Mouse (Mus musculus) neural tube, embryonic 12.5 days (tissue): ENCODE results near the gene Aldh3a2. TPM values are rescaled to one million over a fixed set of nuclear protein-coding genes. Genes with fewer than 3 reads are reported as not detected.
"Not testable (repeated sequence)": the region's sequence is repeated elsewhere in the genome, so short reads cannot be mapped to it uniquely, and the experiment has no call there.

ENCODE experiments used
- ATAC-seq: fragments of 200-750 bp; cut with Nextera tagmentation; 2 replicates; pipeline ENCODE4 v1.8.0; 2017; ENCODE audit warnings: low read depth, mild to moderate bottlenecking, moderate TSS enrichment, moderate library complexity; ENCODE audit not compliant: low FRiP score
- H3K27ac ChIP-seq: fragments of 300-500 bp; sonication (generic); 2 replicates; pipeline ENCODE4 v1.5.1; 2016
- H3K27me3 ChIP-seq: fragments of 300-500 bp; sonication (generic); replicated peaks from 2 replicates; pipeline ENCODE4 v1.6.1; 2016; ENCODE audit warnings: mild to moderate bottlenecking
- H3K36me3 ChIP-seq: fragments of 300-500 bp; sonication (generic); 2 replicates; pipeline ENCODE4 v1.6.1; 2016; ENCODE audit warnings: mild to moderate bottlenecking
- H3K4me1 ChIP-seq: fragments of 300-500 bp; sonication (generic); 2 replicates; pipeline ENCODE4 v1.6.1; 2016
- H3K4me2 ChIP-seq: fragments of 300-500 bp; sonication (generic); replicated peaks from 2 replicates; pipeline ENCODE4 v1.6.1; 2016; ENCODE audit warnings: mild to moderate bottlenecking
- H3K4me3 ChIP-seq: fragments of 300-500 bp; sonication (generic); 2 replicates; pipeline ENCODE4 v1.5.1; 2016
- H3K9ac ChIP-seq: fragments of 300-500 bp; sonication (generic); 2 replicates; pipeline ENCODE4 v1.6.1; 2016; ENCODE audit warnings: mild to moderate bottlenecking
- H3K9me3 ChIP-seq: fragments of 300-500 bp; sonication (generic); 2 replicates; pipeline ENCODE4 v1.6.1; 2016; ENCODE audit warnings: mild to moderate bottlenecking
- WGBS: fragments of 180-500 bp; shearing (Covaris S2); methylation state at CpG from one replicate; pipeline ENCODE4 v1.1.7; 2016; 5-methylcytosine and 5-hydroxymethylcytosine counted together
- polyA plus RNA-seq: library from polyadenylated mRNA; unstranded; fragments of >200 nt; fragmentation: Nextera tagmentation; extraction: Ambion mirVana; gene quantifications from 2 replicates; pipeline ENCODE4 v1.2.1, GENCODE M21; 2016

The Aldh3a2 gene
- 23.0 and 26.5 TPM in 2 replicates for polyA plus RNA-seq

DNA sequence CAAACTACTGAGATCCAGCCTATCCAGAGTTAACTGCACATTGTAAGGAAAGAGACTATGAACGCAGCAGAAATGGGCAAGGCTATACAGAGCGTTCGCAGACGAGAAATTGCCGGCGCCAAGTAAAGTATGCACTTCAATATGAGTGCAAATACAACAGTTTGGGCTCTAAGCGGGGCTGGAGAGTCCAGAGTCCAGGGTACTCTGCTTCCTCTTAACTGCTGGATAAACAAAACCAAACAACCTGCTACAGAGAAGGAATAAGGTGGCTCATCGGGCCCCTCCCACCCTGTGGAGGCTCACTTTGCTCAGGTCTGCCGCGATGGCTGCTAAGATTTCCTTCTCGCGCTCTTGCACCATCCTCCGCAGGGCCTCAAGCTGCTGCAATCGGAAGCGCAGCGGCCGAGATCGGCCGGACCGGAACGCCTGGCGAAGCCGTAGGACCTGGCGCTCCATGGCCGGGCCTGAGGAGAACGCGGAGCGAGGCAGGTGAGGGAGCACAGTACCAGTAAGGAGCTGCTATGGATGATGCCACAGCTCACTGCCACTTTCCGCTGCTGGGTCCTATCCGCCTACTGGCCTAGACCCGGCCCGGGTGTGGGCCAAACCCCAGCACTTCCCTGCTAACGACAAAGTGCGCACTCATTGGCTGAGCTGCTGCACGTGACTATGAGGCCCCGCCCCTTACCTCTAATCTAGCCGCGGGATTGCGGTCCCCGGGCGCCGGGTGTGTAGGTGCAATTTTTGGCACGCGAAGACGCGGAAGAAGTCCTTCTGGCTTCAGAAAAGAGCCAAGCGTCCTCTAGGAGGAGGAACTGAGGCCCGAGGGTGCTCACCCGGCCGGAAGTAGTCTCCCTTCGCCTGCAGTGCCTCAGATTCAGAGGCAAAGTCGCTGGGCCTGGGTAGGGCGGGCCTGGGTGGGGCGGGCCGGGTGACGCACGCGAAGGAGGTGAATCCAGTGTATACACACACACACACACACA, at the start of gene Aldh3a2:
Gene Aldh3a2, minus strand, starts transcription at position 914 of the 983 bp plus-strand sequence.
- WGBS = under 1% methylated on average over 58 of the region's 58 CpGs
- peak; percentile 100 for ATAC-seq
- H3K4me3 ChIP-seq = peak within 1 kb of the TSS; percentile 68
- peaks cover 5% of the 10 kb centered on the region; the same call in 1 of the 2 replicates for H3K4me1 ChIP-seq
- H3K4me2 ChIP-seq = peak within 1 kb of the TSS; percentile 77
- H3K27ac ChIP-seq = peak within 1 kb of the TSS; percentile 72
- peak within 1 kb of the TSS; percentile 71 for H3K9ac ChIP-seq
- no peaks in the 10 kb centered on the region for H3K9me3 ChIP-seq
- H3K27me3 ChIP-seq = no peaks in the 10 kb centered on the region
- H3K36me3 ChIP-seq = peaks cover 13% of the 10 kb centered on the region

DNA sequence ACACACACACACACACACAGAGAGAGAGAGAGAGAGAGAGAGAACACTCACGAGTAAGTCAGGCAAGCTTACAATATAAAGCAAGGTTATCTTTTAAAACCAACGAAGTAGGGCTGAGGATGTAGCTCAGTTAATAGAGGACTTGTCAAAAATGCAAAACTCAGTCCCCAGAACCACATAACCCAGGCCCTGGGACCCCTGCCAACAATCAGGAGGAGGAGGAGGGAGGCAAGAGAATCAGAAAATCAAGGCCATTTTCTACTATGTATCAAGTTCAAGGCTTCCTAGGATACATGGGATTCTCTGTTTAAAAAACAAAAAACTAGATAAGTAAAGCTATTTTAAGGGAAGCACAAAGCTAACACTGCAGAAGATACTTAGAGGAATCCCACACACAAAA, 49.6 kb upstream of the Aldh3a2 start:
- Histone ChIP-seq H3K4me3 (no peak overlapping the region), H3K9ac (no peak overlapping the region), H3K4me1 (no peaks in the 10 kb centered on the region), H3K9me3 (no peaks in the 10 kb centered on the region), H3K27ac (no peak overlapping the region), H3K4me2 (no peak overlapping the region), H3K27me3 (no peaks in the 10 kb centered on the region), H3K36me3 (no peaks in the 10 kb centered on the region)
- ATAC-seq = no peak
- WGBS = 89% methylated on average over 2 of the region's 2 CpGs

DNA sequence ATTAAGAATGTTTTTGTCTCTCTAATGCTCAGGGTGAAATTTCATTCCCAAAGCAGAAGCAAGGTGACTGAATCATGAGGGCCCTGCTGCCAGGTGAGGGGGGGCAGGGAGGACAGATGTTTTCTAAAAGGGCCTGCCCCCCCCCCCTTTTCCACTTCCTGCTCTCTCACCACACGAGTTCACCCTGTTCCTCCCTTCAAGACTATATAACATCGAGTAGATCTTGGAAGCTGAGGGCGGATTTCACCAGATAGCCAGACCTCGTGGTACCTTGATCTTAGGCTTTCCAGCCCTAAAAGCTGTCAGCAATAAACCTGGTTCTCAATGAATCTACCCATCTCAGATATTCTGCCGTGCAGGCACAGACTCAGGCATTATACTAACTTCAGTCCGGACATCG, 43.1 kb upstream of the Aldh3a2 start:
- H3K27me3 ChIP-seq = no peaks in the 10 kb centered on the region
- H3K4me2 ChIP-seq = no peak overlapping the region
- peaks cover 5% of the 10 kb centered on the region; the same call in 1 of the 2 replicates for H3K9me3 ChIP-seq
- H3K27ac ChIP-seq = no peak overlapping the region
- no peaks in the 10 kb centered on the region for H3K36me3 ChIP-seq
- ATAC-seq = no peak
- H3K4me1 ChIP-seq = no peaks in the 10 kb centered on the region
- WGBS = 78% methylated on average over 7 of the region's 7 CpGs
- no peak overlapping the region for H3K9ac ChIP-seq
- H3K4me3 ChIP-seq = no peak overlapping the region

DNA sequence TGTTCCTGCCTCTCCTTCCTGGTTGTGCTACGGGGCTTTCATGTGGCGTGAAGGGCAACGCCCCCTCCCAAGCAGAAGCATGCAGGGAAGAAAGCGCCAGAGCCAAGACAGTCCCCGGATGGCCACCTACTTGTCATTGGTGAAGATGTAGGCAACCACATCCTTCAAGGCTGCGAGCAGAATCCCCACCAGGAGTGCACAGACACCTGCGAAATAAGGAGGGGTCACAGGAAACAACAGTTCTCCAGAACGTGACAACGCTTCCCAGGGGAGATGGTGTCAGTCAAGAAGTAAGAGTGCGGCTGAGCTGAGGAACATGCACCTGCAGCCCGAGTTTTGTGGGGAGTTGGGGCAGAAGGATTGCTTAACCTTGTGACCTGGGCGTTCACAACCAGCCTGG, 42.6 kb upstream of the Aldh3a2 start:
- Histone ChIP-seq H3K4me1 (no peaks in the 10 kb centered on the region), H3K27ac (no peak overlapping the region), H3K27me3 (no peaks in the 10 kb centered on the region), H3K4me3 (no peak overlapping the region), H3K36me3 (no peaks in the 10 kb centered on the region), H3K9ac (no peak overlapping the region), H3K9me3 (peaks cover 8% of the 10 kb centered on the region; the same call in 1 of the 2 replicates), H3K4me2 (no peak overlapping the region)
- ATAC-seq = no peak
- 72% methylated on average over 12 of the region's 12 CpGs for WGBS

DNA sequence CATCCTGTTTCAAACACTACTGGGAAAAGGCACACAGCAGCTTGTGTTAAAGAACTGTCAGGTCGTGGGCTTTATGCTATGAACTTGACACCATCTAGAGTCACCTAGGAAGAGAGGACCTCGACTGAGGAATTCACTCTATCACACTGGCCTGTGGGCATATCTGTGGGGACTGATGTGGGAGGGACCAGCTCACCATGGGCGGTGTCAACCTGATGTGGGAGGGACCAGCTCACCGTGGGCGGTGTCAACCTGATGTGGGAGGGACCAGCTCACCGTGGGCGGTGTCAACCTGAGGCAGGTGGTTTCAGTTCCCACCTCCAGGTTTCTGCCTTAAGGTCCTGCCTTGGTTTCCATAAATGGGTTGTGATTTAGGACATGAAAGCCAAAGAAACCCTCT, 40.5 kb upstream of the Aldh3a2 start:
- H3K36me3 ChIP-seq = no peaks in the 10 kb centered on the region
- no peak overlapping the region for H3K27ac ChIP-seq
- H3K9ac ChIP-seq = no peak overlapping the region
- no peak overlapping the region for H3K4me3 ChIP-seq
- H3K9me3 ChIP-seq = peaks cover 8% of the 10 kb centered on the region; the same call in 1 of the 2 replicates
- WGBS = 40% methylated on average over 7 of the region's 7 CpGs
- no peaks in the 10 kb centered on the region for H3K4me1 ChIP-seq
- H3K4me2 ChIP-seq = no peak overlapping the region
- H3K27me3 ChIP-seq = no peaks in the 10 kb centered on the region
- ATAC-seq = no peak

DNA sequence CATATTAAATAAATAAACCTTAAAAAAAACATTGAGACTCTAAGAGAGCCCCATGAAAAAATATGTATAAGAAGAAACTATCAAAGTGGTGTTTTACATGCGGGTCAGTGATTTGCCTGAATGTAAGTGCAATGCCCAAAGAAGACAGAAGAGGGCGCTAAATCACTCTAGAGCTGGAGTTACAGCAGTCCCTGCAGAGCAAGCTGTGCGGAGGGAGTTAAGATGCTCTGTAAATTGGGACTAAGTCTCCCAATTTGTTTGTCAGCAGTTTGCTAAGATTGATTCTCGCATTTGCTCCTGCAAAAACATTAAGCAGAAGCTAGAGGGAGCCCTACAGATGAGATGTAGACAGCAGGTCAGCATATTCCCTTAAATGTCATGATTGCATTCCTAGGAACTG, 38.1 kb upstream of the Aldh3a2 start:
- H3K27me3 ChIP-seq = no peaks in the 10 kb centered on the region
- H3K4me3 ChIP-seq = no peak overlapping the region
- H3K27ac ChIP-seq = no peak overlapping the region
- WGBS = 83% methylated on average over 4 of the region's 4 CpGs
- no peaks in the 10 kb centered on the region for H3K36me3 ChIP-seq
- H3K9ac ChIP-seq = no peak overlapping the region
- H3K4me1 ChIP-seq = peaks cover 6% of the 10 kb centered on the region
- no peak overlapping the region for H3K4me2 ChIP-seq
- ATAC-seq = no peak
- peaks cover 8% of the 10 kb centered on the region; the same call in 1 of the 2 replicates for H3K9me3 ChIP-seq

DNA sequence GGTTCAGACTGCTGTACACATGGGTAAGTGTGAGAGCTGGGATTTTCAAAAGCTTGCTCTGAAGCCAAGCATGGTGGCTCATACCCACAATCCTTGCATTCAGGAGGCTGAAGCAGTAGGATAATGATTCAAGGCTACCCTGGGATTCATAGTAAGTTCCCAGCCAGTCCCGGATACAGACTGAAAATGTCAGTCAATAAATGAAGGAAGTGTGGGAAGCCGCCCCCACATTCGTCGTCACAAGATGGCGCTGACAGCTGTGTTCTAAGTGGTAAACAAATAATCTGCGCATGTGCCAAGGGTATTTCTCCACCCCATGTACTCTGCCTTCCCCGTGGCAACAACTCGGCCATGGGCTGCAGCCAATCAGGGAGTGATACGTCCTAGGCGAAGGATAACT, 37.3 kb upstream of the Aldh3a2 start:
- H3K9me3 ChIP-seq, ATAC-seq, H3K9ac ChIP-seq, H3K4me3 ChIP-seq, H3K4me1 ChIP-seq, H3K4me2 ChIP-seq, H3K27me3 ChIP-seq, H3K27ac ChIP-seq, H3K36me3 ChIP-seq: not testable (repeated sequence)
- WGBS = 97% methylated on average over 6 of the region's 10 CpGs

DNA sequence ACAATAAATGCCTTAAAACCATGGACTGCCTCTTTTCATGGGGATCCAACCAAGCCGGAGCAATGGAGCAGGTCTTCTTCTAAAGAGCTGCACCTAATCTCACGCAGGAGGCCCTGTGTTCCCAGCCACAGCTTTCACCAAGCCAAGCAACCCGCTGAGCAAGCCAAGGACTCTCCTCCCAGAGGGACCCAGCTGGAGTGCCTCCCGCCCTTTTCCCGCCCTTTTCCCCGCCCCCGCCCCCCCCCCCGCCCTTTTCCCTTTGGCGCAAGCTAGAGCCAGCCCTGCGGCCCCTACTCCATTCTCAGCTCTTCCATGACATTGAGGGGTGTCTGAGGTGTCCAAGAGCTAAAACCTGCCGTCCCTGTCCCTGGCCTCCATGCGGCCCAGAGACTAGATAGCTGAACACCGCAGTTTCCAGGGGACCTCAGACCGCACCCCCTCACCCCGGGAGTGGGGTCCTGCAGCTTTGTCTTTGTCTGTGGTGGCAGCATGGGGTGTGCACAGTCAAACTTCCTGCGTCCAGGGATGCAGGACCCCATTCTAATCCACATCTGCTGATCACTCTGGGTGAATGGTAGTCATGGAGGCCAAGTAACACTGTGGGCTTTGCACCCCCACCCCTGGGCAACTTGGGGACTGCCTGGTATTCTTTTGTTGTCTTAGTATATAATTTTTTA, 33.6 kb upstream of the Aldh3a2 start:
- WGBS = 23% methylated on average over 13 of the region's 16 CpGs
- Histone ChIP-seq H3K4me3 (no peak overlapping the region), H3K4me1 (peaks cover 8% of the 10 kb centered on the region), H3K9me3 (peaks cover 8% of the 10 kb centered on the region; the same call in 1 of the 2 replicates), H3K36me3 (no peaks in the 10 kb centered on the region), H3K27ac (no peak overlapping the region), H3K27me3 (no peaks in the 10 kb centered on the region), H3K4me2 (peak overlapping the region; percentile 43), H3K9ac (no peak overlapping the region)
- ATAC-seq = no peak

DNA sequence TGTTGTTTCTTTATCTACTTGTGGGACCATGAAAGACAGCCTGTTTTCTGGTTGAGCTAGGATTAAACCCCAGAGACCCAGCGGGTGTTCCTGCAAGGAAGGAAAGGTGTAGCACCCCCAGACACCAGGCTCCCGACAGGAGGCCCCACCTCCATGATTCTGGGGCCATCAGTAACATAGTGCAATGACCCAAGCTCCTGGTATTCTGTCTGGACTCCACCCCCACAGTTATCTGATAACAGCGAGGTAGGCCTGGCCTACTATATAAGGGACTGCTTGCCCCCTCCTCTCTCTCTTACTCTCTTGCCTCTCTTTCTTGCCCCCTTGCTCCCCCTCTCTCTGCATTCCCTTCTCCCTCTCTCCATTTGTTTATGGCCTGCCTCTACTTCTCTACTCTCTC, 32.9 kb upstream of the Aldh3a2 start:
- peaks cover 2% of the 10 kb centered on the region; the same call in 1 of the 2 replicates for H3K9me3 ChIP-seq
- ATAC-seq = no peak
- H3K9ac ChIP-seq = no peak overlapping the region
- H3K4me1 ChIP-seq = peaks cover 8% of the 10 kb centered on the region
- WGBS = 60% methylated on average over 3 of the region's 3 CpGs
- no peak overlapping the region for H3K4me2 ChIP-seq
- H3K27me3 ChIP-seq = no peaks in the 10 kb centered on the region
- H3K27ac ChIP-seq = no peak overlapping the region
- H3K4me3 ChIP-seq = no peak overlapping the region
- H3K36me3 ChIP-seq = no peaks in the 10 kb centered on the region

DNA sequence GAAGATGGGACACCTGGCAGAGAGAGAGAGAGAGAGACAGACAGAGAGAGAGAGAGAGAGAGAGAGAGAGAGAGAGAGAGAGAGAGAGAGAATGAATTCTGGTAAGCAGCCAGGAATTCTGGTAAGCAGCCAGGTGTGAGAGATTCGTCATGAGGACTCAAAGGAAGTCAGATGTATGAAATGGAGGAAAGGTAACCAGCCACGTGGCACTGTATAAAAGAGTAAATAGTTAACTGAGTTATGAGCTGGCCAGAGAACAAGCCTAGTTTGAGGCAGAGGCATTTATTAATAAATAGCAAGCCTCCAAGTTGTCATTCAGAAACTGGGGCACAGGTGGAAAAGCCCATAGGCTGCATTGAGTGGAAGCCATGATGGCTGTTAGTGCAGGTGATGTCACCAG, 30.6 kb upstream of the Aldh3a2 start:
- no peak overlapping the region for H3K4me2 ChIP-seq
- no peaks in the 10 kb centered on the region for H3K27me3 ChIP-seq
- no peak overlapping the region for H3K4me3 ChIP-seq
- H3K36me3 ChIP-seq = no peaks in the 10 kb centered on the region
- WGBS = 78% methylated on average over 2 of the region's 2 CpGs
- H3K27ac ChIP-seq = no peak overlapping the region
- H3K9ac ChIP-seq = no peak overlapping the region
- H3K4me1 ChIP-seq = peaks cover 8% of the 10 kb centered on the region
- no peaks in the 10 kb centered on the region for H3K9me3 ChIP-seq
- ATAC-seq = no peak

DNA sequence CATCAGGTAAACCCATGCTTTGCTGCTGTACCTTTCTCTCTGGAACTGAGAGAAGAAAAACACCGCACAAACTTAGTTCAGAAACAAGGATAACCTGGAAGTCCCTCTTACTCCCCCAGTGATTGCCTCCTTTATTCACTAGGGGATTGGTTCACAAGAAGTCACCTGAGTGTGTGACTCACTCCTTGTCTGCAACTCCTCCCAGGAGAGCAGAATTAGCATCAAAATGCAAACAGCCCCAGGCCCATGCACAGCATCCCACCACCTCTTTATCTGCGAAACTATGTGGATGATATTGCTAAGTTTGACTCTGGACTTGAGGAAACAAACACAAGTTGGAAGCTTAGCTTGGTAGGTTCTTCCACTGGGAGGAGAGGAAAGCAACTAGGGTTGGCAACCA, 30.1 kb upstream of the Aldh3a2 start:
- no peak for ATAC-seq
- peaks cover 8% of the 10 kb centered on the region for H3K4me1 ChIP-seq
- 84% methylated on average over 2 of the region's 2 CpGs for WGBS
- no peaks in the 10 kb centered on the region for H3K27me3 ChIP-seq
- no peak overlapping the region for H3K4me3 ChIP-seq
- no peak overlapping the region for H3K4me2 ChIP-seq
- H3K9me3 ChIP-seq = no peaks in the 10 kb centered on the region
- no peak overlapping the region for H3K27ac ChIP-seq
- no peak overlapping the region for H3K9ac ChIP-seq
- H3K36me3 ChIP-seq = no peaks in the 10 kb centered on the region

DNA sequence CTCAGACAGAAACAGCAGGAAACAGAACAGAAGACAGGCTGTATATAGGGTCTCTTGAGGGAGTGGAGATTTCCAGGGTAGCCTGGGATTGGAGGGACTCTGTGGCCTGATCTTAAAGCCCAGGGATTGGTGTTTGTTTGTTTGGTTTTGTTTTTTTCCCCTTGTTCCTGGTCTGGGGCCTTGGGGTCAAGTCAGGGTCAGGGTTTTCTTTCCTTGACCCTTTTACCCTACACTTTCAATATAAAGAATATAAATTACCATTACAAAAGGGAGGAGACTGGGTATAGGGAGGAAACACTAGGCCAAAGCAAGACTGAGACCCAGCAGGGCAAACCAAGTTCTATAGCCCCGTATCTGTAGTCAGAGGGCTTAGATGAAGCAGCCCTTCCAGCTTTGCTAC, 29.3 kb upstream of the Aldh3a2 start:
- Histone ChIP-seq H3K9ac (no peak overlapping the region), H3K36me3 (no peaks in the 10 kb centered on the region), H3K9me3 (no peaks in the 10 kb centered on the region), H3K27me3 (no peaks in the 10 kb centered on the region), H3K4me2 (no peak overlapping the region), H3K27ac (no peak overlapping the region), H3K4me3 (no peak overlapping the region), H3K4me1 (peaks cover 8% of the 10 kb centered on the region)
- WGBS = 52% methylated on average over 1 of the region's 1 CpGs
- no peak for ATAC-seq
